Mouse (Mus musculus) CH12.LX (cell line): ENCODE data around the gene Gm9774. TPM values are rescaled to one million over a fixed set of nuclear protein-coding genes. Genes with fewer than 3 reads are reported as not detected.

ENCODE experiments used
- DNase-seq: peaks from one replicate; pipeline ENCODE4 v3.0.0-alpha.2; 2013; ENCODE audit errors: extremely low read depth
- H3K27ac ChIP-seq: 2 replicates; pipeline ENCODE4 v1.5.1; 2012; ENCODE audit warnings: low read depth, mild to moderate bottlenecking, control low read depth, moderate library complexity; ENCODE audit not compliant: insufficient read depth
- H3K27me3 ChIP-seq: replicated peaks from 2 replicates; pipeline ENCODE3; 2012; ENCODE audit warnings: inconsistent platforms
- H3K36me3 ChIP-seq, 2 experiments: replicated peaks in 1 of 2; 2 replicates each; pipeline versions ENCODE3 to v1.6.1; 2012; ENCODE audit warnings: inconsistent platforms in 1 of 2, low read length in 1 of 2, mild to moderate bottlenecking in 1 of 2, mixed read lengths in 1 of 2, moderate library complexity in 1 of 2; ENCODE audit not compliant: control insufficient read depth in 1 of 2, insufficient read depth in 1 of 2
- H3K4me1 ChIP-seq, 2 experiments: 2 replicates each; pipeline ENCODE4 v1.6.1; 2012; ENCODE audit warnings: inconsistent platforms in 1 of 2, moderate library complexity in 1 of 2; ENCODE audit not compliant: insufficient read depth in 2 of 2, control insufficient read depth in 1 of 2
- H3K4me2 ChIP-seq: 2 replicates; pipeline ENCODE4 v1.6.1; 2012; ENCODE audit warnings: low read depth, mild to moderate bottlenecking, control low read depth; ENCODE audit not compliant: poor library complexity, insufficient read depth, severe bottlenecking
- H3K4me3 ChIP-seq, 3 experiments: fragments of 150-350 bp in 1 of 3; sonication (generic) in 1 of 3; replicated peaks in 1 of 3; 2 replicates each; pipeline versions ENCODE3 to v1.5.1; 2011 to 2012; ENCODE audit warnings: low read depth in 2 of 3, low read length in 2 of 3, mild to moderate bottlenecking in 2 of 3, moderate library complexity in 2 of 3, control low read depth in 1 of 3, improper control_type of control experiment in 1 of 3, inconsistent platforms in 1 of 3, mixed read lengths in 1 of 3; ENCODE audit not compliant: poor library complexity in 1 of 3
- H3K79me2 ChIP-seq: replicated peaks from 2 replicates; pipeline ENCODE4 v1.6.1; 2012; ENCODE audit warnings: mild to moderate bottlenecking, moderate library complexity; ENCODE audit not compliant: control insufficient read depth, poor library complexity, insufficient read depth, severe bottlenecking; ENCODE audit errors: extremely low read depth
- H3K9ac ChIP-seq: 2 replicates; pipeline ENCODE4 v1.6.1; 2012; ENCODE audit warnings: low read depth, mild to moderate bottlenecking, control low read depth, moderate library complexity; ENCODE audit not compliant: insufficient read depth
- H3K9me3 ChIP-seq: replicated peaks from 2 replicates; pipeline ENCODE3; 2012; ENCODE audit warnings: low read length, inconsistent platforms, mixed read lengths
- CHD1 ChIP-seq: IDR thresholded peaks from 2 replicates; pipeline ENCODE4 v1.6.1; 2012; ENCODE audit warnings: low read depth, low read length, improper control_type of control experiment, inconsistent platforms
- CTCF ChIP-seq, 2 experiments: IDR thresholded peaks in 1 of 2; conservative IDR thresholded peaks in 1 of 2; 2 replicates each; pipeline ENCODE4 v1.5.1; 2011 to 2012; ENCODE audit warnings: low read depth in 2 of 2, low read length in 2 of 2, improper control_type of control experiment in 1 of 2, inconsistent platforms in 1 of 2, mild to moderate bottlenecking in 1 of 2, moderate library complexity in 1 of 2
- ELF1 ChIP-seq: IDR thresholded peaks from 2 replicates; pipeline ENCODE4 v1.6.1; 2014; ENCODE audit warnings: low read depth, mild to moderate bottlenecking, inconsistent platforms, low read length, improper control_type of control experiment
- MAZ ChIP-seq: IDR thresholded peaks from 2 replicates; pipeline ENCODE4 v1.6.1; 2012; ENCODE audit warnings: low read depth, mild to moderate bottlenecking, inconsistent platforms, low read length, improper control_type of control experiment, moderate library complexity
- NELFE ChIP-seq: IDR thresholded peaks from 2 replicates; pipeline ENCODE4 v1.6.1; 2011; ENCODE audit warnings: low read depth, low read length, improper control_type of control experiment
- TBP ChIP-seq: conservative IDR thresholded peaks from 2 replicates; pipeline ENCODE4 v1.6.1; 2011; ENCODE audit warnings: low read depth, low read length, improper control_type of control experiment
- USF1 ChIP-seq: IDR thresholded peaks from 2 replicates; pipeline ENCODE4 v1.6.1; 2014; ENCODE audit warnings: low read depth, mild to moderate bottlenecking, inconsistent platforms, low read length, improper control_type of control experiment
- ZNF384 ChIP-seq: IDR thresholded peaks from 2 replicates; pipeline ENCODE4 v1.6.1; 2012; ENCODE audit warnings: low read depth, low read length, improper control_type of control experiment, inconsistent platforms
- dilution Hi-C: fragments of 300-500 bp; cut with MboI; formaldehyde crosslinking; loops from 2 replicates; pipeline ENCODE4 v1.14.3; 2020; ENCODE audit warnings: low sequenced_read_pairs; ENCODE audit not compliant: extremely low pct_unique_long_range_greater_than_20kb, extremely low pct_ligation_motif_present
- in situ Hi-C: fragments of 300-500 bp; cut with MboI; formaldehyde crosslinking; loops from 3 replicates; pipeline ENCODE4 v1.14.3; 2019; ENCODE audit warnings: low sequenced_read_pairs, low pct_ligation_motif_present, low pct_unique_long_range_greater_than_20kb, mixed read lengths
- polyA plus RNA-seq: library from polyadenylated mRNA; unstranded; fragments of >175 nt; gene quantifications from 2 replicates; pipeline ENCODE4 v1.2.1, GENCODE M21; 2012; ENCODE audit warnings: low read depth; ENCODE audit not compliant: insufficient read length
- total RNA-seq, 2 experiments: library from RNA; depleted of rRNA; stranded (reverse); fragments of 300-350 nt in 1 of 2; fragments of >200 nt in 1 of 2; gene quantifications; 2 replicates each; pipeline ENCODE4 v1.2.3; 2012 to 2014

Gm9774 gene
- total and polyA plus RNA-seq, 3 experiments = 10.6 to 87.2 (median 11.9) TPM

GRCm38 (mm10) chr3:92407691-92408090 is 21.5 kb downstream of the Gm9774 start, which contains the start of gene Sprr2i:
TSS of gene Sprr2i (plus strand) at chr3:92407991.
- in situ Hi-C loops (no loop called here), dilution Hi-C loops (no loop called here)

DNA sequence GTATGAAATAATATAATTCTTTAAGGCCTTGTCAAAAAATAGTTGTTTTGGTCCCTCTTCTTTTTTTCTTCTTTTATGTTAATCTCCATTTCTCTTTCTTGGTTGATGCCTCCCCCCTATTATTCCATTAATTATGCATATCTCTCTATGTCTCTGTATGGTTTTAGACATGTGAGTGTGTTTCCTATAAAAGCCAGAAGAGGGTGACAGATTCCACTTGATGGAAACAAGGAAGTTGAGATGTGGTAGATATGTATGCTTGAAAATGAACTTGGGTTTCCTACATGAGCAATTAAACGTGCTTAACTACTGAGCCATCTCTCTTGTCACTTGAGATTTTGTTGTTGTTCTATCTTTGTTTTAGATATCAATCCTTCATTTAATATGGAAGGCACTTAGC is 34.9 kb downstream of the Gm9774 start:
- H3K79me2 ChIP-seq = no peaks in the 10 kb centered on the region
- no peaks in the 10 kb centered on the region for H3K4me1 ChIP-seq
- no peak overlapping the region for H3K4me2 ChIP-seq
- dilution Hi-C loops (no loop called here), in situ Hi-C loops (no loop called here)
- peaks cover 24% of the 10 kb centered on the region for H3K9me3 ChIP-seq
- H3K27me3 ChIP-seq = no peaks in the 10 kb centered on the region
- H3K4me3 ChIP-seq = no peak overlapping the region
- TF ChIP-seq CTCF (conservative IDR thresholded peaks at IDR 0.05 in 1 of 2, IDR thresholded peaks at IDR 0.05 in 1 of 2; ENCODE audit: low read depth in 2 of 2, low read length in 2 of 2) (peak in 1 of 2 experiments; percentile 15; a peak in 1 of 4 replicates), TBP (no peak)
- DNase-seq = no peak
- H3K9ac ChIP-seq = no peak overlapping the region
- H3K27ac ChIP-seq = no peak overlapping the region
- no peaks in the 10 kb centered on the region for H3K36me3 ChIP-seq

More at GRCm38 (mm10) chr3:92407691-92408090, 21.5 kb downstream of the Gm9774 start, which contains the start of gene Sprr2i:
- H3K9me3 ChIP-seq = peaks cover 30% of the 10 kb centered on the region
- H3K27ac ChIP-seq = no peak within 1 kb of the TSS
- no peaks in the 10 kb centered on the region for H3K36me3 ChIP-seq
- no peak for DNase-seq
- no peaks in the 10 kb centered on the region for H3K4me1 ChIP-seq
- TF ChIP-seq USF1 = no peak
- TF ChIP-seq ZNF384 = no peak
- TF ChIP-seq MAZ = no peak
- no peak for TF ChIP-seq ELF1
- no peak within 1 kb of the TSS for H3K9ac ChIP-seq
- H3K27me3 ChIP-seq = no peaks in the 10 kb centered on the region
- no peak within 1 kb of the TSS for H3K4me3 ChIP-seq
- no peak within 1 kb of the TSS for H3K4me2 ChIP-seq
- H3K79me2 ChIP-seq = no peaks in the 10 kb centered on the region

GRCm38 (mm10) chr3:92385385-92385784 is 43.8 kb downstream of the Gm9774 start, which contains the start of gene Sprr2h:
TSS of gene Sprr2h (plus strand) at chr3:92385685.
- Histone ChIP-seq H3K9me3 (peaks cover 34% of the 10 kb centered on the region), H3K79me2 (no peaks in the 10 kb centered on the region), H3K9ac (no peak within 1 kb of the TSS), H3K36me3 (no peaks in the 10 kb centered on the region), H3K27ac (no peak within 1 kb of the TSS), H3K4me2 (no peak within 1 kb of the TSS), H3K4me1 (no peaks in the 10 kb centered on the region), H3K27me3 (no peaks in the 10 kb centered on the region), H3K4me3 (no peak within 1 kb of the TSS)
- no peak for TF ChIP-seq NELFE
- no peak for TF ChIP-seq CHD1
- TF ChIP-seq MAZ = no peak
- DNase-seq = no peak
- dilution Hi-C loops = no loop called here
- in situ Hi-C loops = no loop called here

Other genes starting within 250 kb of the Gm9774 start
Only the 20 nearest of the 24 such genes appear.
- not detected in 2 replicates for gene Sprr2a1, start 213.6 kb downstream of the Gm9774 start, total RNA-seq (2012; rRNA removed)
- not detected in 2 replicates for gene Sprr2a1, start 213.6 kb downstream of the Gm9774 start, total RNA-seq (2014; rRNA removed)
- gene Sprr2a1, start 213.6 kb downstream of the Gm9774 start, polyA plus RNA-seq = not detected in 2 replicates
- not detected in 2 replicates for gene Sprr2a2, start 213.5 kb downstream of the Gm9774 start, total RNA-seq (2012; rRNA removed)
- not detected in 2 replicates for gene Sprr2a2, start 213.5 kb downstream of the Gm9774 start, total RNA-seq (2014; rRNA removed)
- gene Sprr2a2, start 213.5 kb downstream of the Gm9774 start, polyA plus RNA-seq = not detected in 2 replicates
- gene Sprr2a3, start 144.0 kb downstream of the Gm9774 start, total RNA-seq (2012; rRNA removed) = not detected in 2 replicates
- not detected in 2 replicates for gene Sprr2a3, start 144.0 kb downstream of the Gm9774 start, total RNA-seq (2014; rRNA removed)
- gene Sprr2a3, start 144.0 kb downstream of the Gm9774 start, polyA plus RNA-seq = not detected in 2 replicates
- gene Sprr2b, start 112.8 kb downstream of the Gm9774 start, total RNA-seq (2012; rRNA removed) = not detected in 2 replicates
- not detected in 2 replicates for gene Sprr2b, start 112.8 kb downstream of the Gm9774 start, total RNA-seq (2014; rRNA removed)
- gene Sprr2b, start 112.8 kb downstream of the Gm9774 start, polyA plus RNA-seq = not detected in 2 replicates
- not detected in 2 replicates for gene Sprr2d, start 90.3 kb downstream of the Gm9774 start, total RNA-seq (2012; rRNA removed)
- not detected in 2 replicates for gene Sprr2d, start 90.3 kb downstream of the Gm9774 start, total RNA-seq (2014; rRNA removed)
- not detected in 2 replicates for gene Sprr2d, start 90.3 kb downstream of the Gm9774 start, polyA plus RNA-seq
- not detected in 2 replicates for gene Sprr2e, start 77.3 kb downstream of the Gm9774 start, total RNA-seq (2012; rRNA removed)
- gene Sprr2e, start 77.3 kb downstream of the Gm9774 start, total RNA-seq (2014; rRNA removed) = not detected in 2 replicates
- not detected in 2 replicates for gene Sprr2e, start 77.3 kb downstream of the Gm9774 start, polyA plus RNA-seq
- not detected in 2 replicates for gene Sprr2f, start 64.2 kb downstream of the Gm9774 start, total RNA-seq (2012; rRNA removed)
- gene Sprr2f, start 64.2 kb downstream of the Gm9774 start, total RNA-seq (2014; rRNA removed) = not detected in 2 replicates
- not detected in 2 replicates for gene Sprr2f, start 64.2 kb downstream of the Gm9774 start, polyA plus RNA-seq
- gene Sprr2h, start 43.7 kb downstream of the Gm9774 start, total RNA-seq (2012; rRNA removed) = not detected in 2 replicates
- not detected in 2 replicates for gene Sprr2h, start 43.7 kb downstream of the Gm9774 start, total RNA-seq (2014; rRNA removed)
- gene Sprr2h, start 43.7 kb downstream of the Gm9774 start, polyA plus RNA-seq = not detected in 2 replicates
- not detected in 2 replicates for gene Sprr2i, start 21.4 kb downstream of the Gm9774 start, total RNA-seq (2012; rRNA removed)
- not detected in 2 replicates for gene Sprr2i, start 21.4 kb downstream of the Gm9774 start, total RNA-seq (2014; rRNA removed)
- not detected in 2 replicates for gene Sprr2i, start 21.4 kb downstream of the Gm9774 start, polyA plus RNA-seq
- not detected in 2 replicates for gene Sprr2j-ps, start 11.3 kb downstream of the Gm9774 start, total RNA-seq (2012; rRNA removed)
- gene Sprr2j-ps, start 11.3 kb downstream of the Gm9774 start, total RNA-seq (2014; rRNA removed) = not detected in 2 replicates
- gene Sprr2j-ps, start 11.3 kb downstream of the Gm9774 start, polyA plus RNA-seq = not detected in 2 replicates
- not detected in 2 replicates for gene Sprr2k, start 3.2 kb upstream of the Gm9774 start, total RNA-seq (2012; rRNA removed)
- gene Sprr2k, start 3.2 kb upstream of the Gm9774 start, total RNA-seq (2014; rRNA removed) = not detected in 2 replicates
- gene Sprr2k, start 3.2 kb upstream of the Gm9774 start, polyA plus RNA-seq = not detected in 2 replicates
- gene Sprr1b, start 9.4 kb upstream of the Gm9774 start, total RNA-seq (2012; rRNA removed) = not detected in 2 replicates
- gene Sprr1b, start 9.4 kb upstream of the Gm9774 start, total RNA-seq (2014; rRNA removed) = not detected in 2 replicates
- not detected in 2 replicates for gene Sprr1b, start 9.4 kb upstream of the Gm9774 start, polyA plus RNA-seq
- gene Sprr3, start 29.3 kb upstream of the Gm9774 start, total RNA-seq (2012; rRNA removed) = not detected in 2 replicates
- not detected in 2 replicates for gene Sprr3, start 29.3 kb upstream of the Gm9774 start, total RNA-seq (2014; rRNA removed)
- gene Sprr3, start 29.3 kb upstream of the Gm9774 start, polyA plus RNA-seq = not detected in 2 replicates
- gene Sprr1a, start 56.5 kb upstream of the Gm9774 start, total RNA-seq (2012; rRNA removed) = not detected in 2 replicates
- not detected in 2 replicates for gene Sprr1a, start 56.5 kb upstream of the Gm9774 start, total RNA-seq (2014; rRNA removed)
- gene Sprr1a, start 56.5 kb upstream of the Gm9774 start, polyA plus RNA-seq = not detected in 2 replicates
- not detected in 2 replicates for gene Sprr4, start 71.1 kb upstream of the Gm9774 start, total RNA-seq (2012; rRNA removed)
- gene Sprr4, start 71.1 kb upstream of the Gm9774 start, total RNA-seq (2014; rRNA removed) = not detected in 2 replicates
- not detected in 2 replicates for gene Sprr4, start 71.1 kb upstream of the Gm9774 start, polyA plus RNA-seq
- gene 2310046K23Rik, start 105.1 kb upstream of the Gm9774 start, total RNA-seq (2012; rRNA removed) = not detected in 2 replicates
- gene 2310046K23Rik, start 105.1 kb upstream of the Gm9774 start, total RNA-seq (2014; rRNA removed) = not detected in 2 replicates
- gene 2310046K23Rik, start 105.1 kb upstream of the Gm9774 start, polyA plus RNA-seq = not detected in 2 replicates
- 0.04 TPM in 1 of 2 replicates, not detected in the other for gene Ivl, start 144.3 kb upstream of the Gm9774 start, total RNA-seq (2012; rRNA removed)
- gene Ivl, start 144.3 kb upstream of the Gm9774 start, total RNA-seq (2014; rRNA removed) = 0.30 and 0.31 TPM in 2 replicates
- gene Ivl, start 144.3 kb upstream of the Gm9774 start, polyA plus RNA-seq = 0.38 and 0.44 TPM in 2 replicates
- not detected in 2 replicates for gene Smcp, start 159.6 kb upstream of the Gm9774 start, total RNA-seq (2012; rRNA removed)
- gene Smcp, start 159.6 kb upstream of the Gm9774 start, total RNA-seq (2014; rRNA removed) = not detected in 2 replicates
- not detected in 2 replicates for gene Smcp, start 159.6 kb upstream of the Gm9774 start, polyA plus RNA-seq
- not detected in 2 replicates for gene 2210017I01Rik, start 178.1 kb upstream of the Gm9774 start, total RNA-seq (2012; rRNA removed)
- not detected in 2 replicates for gene 2210017I01Rik, start 178.1 kb upstream of the Gm9774 start, total RNA-seq (2014; rRNA removed)
- not detected in 2 replicates for gene 2210017I01Rik, start 178.1 kb upstream of the Gm9774 start, polyA plus RNA-seq
- gene Lce6a, start 192.2 kb upstream of the Gm9774 start, total RNA-seq (2012; rRNA removed) = not detected in 2 replicates
- gene Lce6a, start 192.2 kb upstream of the Gm9774 start, total RNA-seq (2014; rRNA removed) = not detected in 2 replicates
- gene Lce6a, start 192.2 kb upstream of the Gm9774 start, polyA plus RNA-seq = not detected in 2 replicates